Mouse (Mus musculus): ENCODE data around the gene Hivep1.

The Hivep1 gene

GRCm38 (mm10) chr13:42112748-42113147, 60.9 kb downstream of the Hivep1 start:
- DNase-seq (ENCODE audit: low spot score): no peak

DNA sequence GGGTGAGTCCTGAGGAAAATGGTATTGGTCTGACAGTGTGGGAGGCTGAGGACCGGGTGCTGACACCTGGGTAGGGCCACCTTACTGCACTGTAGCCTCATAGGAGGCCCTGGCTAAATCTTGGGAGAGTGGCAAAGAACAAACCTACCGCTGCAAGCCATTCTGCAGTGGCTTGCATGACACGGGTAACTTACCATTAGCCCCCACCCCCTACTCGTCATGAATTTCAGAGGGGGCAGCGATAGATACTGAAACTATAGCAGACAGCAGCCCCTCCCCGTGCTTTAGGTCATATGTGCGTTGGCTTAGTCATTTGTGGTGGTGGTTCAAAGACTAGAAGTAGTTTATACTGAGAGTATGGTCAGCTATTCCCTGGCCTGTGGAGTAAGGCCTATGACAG, 61.8 kb downstream of the Hivep1 start:
- no peak for DNase-seq (ENCODE audit: low spot score)

DNA sequence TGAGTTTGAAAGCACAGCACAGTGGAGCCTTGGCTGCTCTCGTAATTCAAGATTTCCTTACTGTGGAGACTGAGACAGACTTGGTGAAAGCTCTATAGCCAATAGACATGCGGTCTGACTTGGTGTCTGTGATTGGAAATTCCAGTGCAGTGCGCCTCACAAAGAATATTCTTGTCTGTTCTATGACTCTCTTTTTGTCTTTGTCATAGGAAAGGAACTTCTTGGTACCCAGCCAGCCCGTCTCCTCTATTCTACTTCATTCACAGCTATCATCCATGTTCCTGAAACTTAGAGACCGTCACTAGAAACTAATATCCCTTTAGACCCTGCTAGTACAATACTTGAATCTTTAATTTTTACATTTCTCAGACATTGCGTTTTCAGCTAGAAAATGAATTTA, 64.5 kb downstream of the Hivep1 start:
- no peak for DNase-seq (ENCODE audit: low spot score)

GRCm38 (mm10) chr13:42119062-42119461, 67.2 kb downstream of the Hivep1 start:
- no peak for DNase-seq (ENCODE audit: low spot score)

- no peak for DNase-seq (ENCODE audit: low spot score)
These were observed 69.4 kb downstream of the Hivep1 start for GRCm38 (mm10) chr13:42121106-42121776.

DNA sequence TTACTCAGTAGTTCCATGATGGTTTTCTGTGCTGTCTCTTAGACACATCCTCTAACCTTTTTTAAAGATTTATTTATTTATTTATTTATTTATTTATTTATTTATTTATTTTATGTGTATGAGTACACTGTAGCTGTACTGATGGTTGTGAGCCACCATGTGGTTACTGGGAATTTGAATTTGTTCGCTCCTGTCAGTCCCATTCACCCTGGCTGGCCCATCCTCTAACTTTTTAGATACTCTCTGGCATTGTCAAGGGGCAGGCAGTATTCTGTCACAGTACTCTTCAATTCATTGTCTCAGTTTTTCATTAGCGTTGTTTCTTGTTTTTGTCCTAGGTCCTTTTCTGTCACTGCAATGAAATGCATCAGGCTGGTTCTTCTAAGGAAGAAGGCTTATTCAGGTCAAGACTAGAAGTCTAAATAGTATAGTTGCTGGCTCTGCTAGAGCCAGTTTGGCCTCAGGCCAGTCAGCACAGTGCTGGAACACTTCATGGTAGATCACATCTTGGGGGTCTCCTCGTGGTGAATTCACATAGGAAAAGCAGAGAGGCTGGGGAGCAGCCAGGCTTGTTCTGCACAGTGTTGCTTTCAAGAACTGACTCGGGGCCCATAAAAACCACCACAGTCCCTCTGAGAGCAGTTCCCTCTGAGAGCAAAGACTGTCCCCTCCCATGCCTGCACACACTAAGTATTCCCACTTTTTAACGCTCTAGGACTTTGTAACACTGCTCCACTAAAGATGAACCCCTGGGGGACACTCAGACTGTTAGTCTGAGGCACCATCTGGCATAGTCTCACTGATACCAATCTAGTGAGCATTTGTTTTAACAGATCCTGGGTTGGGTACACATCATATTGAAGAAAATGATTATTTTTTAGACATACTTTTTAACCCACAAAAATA, 70.2 kb downstream of the Hivep1 start:
- DNase-seq (ENCODE audit: low spot score): no peak

GRCm38 (mm10) chr13:42144627-42145026, 92.8 kb downstream of the Hivep1 start:
- peak; percentile 14 for DNase-seq (ENCODE audit: low spot score)

DNA sequence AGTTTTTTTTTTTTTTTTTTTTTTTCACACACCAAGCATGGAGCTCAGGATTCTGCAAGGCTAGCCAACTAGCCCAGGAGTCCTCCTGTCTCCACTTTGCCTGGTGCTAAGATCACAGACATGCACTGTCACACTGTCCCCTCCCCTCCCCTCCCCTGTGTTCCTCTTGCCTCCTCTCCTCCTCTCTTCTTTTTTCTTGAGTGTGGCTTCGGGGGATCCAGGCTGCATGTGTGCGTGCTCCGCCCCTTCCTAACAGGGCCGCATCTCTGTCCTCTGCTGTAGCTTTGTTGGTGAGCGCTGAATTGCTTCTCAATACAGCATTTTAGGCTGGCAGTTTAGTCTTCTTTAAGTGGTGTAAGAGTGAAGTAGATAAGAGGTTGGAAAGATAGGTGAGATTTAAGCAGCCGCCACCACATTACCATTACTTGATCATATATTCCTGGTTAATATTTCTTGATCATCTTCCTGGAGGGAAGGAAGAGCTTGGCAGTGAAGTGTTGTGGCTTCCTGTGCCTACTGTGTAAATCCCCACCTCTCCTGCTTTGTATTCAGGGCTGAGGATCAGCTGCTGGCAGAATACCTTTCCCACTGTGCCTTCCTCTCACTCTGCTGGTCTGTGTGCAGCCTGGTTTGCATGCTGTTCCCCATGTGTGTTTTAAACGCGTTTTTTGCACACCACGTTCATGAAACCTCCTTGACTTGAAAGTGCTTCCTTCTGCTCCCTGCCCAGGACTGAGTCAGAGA, 97.7 kb downstream of the Hivep1 start:
- DNase-seq (ENCODE audit: low spot score): no peak

GRCm38 (mm10) chr13:42150072-42150450, 98.2 kb downstream of the Hivep1 start:
- DNase-seq (ENCODE audit: low spot score): no peak

GRCm38 (mm10) chr13:42150462-42151127, 98.8 kb downstream of the Hivep1 start:
- DNase-seq (ENCODE audit: low spot score): no peak

- DNase-seq (ENCODE audit: low spot score): no peak
These were observed 106.4 kb downstream of the Hivep1 start for GRCm38 (mm10) chr13:42158259-42158658.

- no peak for DNase-seq (ENCODE audit: low spot score)
These were observed 107.8 kb downstream of the Hivep1 start for GRCm38 (mm10) chr13:42159416-42160185.

- no peak for DNase-seq (ENCODE audit: low spot score)
These were observed 119.0 kb downstream of the Hivep1 start for GRCm38 (mm10) chr13:42170802-42171201.

DNA sequence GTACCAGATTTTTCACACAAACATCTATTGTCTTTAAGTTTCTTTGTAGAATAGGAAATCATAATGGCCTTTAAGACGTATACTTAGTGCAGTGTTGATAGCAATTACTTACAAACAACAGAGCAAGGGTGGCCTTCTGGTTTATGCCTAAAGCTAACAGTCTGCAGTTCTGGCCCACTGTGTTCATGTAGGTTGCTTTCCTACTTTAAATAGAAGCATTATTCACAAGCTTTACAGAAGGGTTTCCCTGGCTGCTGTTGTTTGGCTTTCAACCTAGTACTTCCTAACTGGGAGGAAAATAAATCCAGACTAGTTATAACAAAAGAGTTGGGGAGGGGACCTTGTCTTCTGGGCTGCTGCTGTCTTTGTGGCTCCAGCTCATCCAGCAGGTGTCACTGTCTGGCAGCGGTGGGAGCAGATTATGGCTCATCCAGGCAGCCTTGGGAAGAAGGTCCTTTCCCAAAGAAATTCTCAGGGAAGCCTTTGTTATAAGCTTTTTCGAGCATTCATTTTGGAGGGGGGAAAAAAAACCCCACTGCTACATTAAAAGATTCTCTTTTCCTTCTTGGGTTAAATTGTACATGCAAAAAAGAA, 123.1 kb downstream of the Hivep1 start:
- peak; percentile 70 for DNase-seq (ENCODE audit: low spot score)

- no peak for DNase-seq (ENCODE audit: low spot score)
These were observed 130.8 kb downstream of the Hivep1 start for GRCm38 (mm10) chr13:42182635-42183034.

GRCm38 (mm10) chr13:42184131-42184530, 132.3 kb downstream of the Hivep1 start:
- DNase-seq (ENCODE audit: low spot score): no peak

DNA sequence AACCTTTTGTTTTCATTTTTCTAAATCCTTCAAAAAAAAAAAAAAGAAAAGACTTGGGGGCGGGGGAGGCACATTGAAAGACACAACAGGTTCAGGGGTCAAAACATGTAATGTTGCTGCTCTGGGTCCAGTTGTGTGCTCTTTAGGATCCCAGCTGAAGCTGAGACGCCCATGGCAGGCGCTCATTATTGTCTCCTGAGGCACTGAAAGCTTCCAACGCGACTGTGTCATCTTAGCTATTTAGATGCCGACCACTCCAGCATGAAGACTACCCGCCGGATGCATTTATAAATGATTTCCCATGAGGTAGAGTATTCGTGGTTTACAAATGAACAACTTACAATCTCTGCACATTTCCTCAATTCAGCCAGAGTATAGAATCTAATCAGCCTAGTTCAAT, 141.2 kb downstream of the Hivep1 start:
- DNase-seq (ENCODE audit: low spot score): peak; percentile 40

DNA sequence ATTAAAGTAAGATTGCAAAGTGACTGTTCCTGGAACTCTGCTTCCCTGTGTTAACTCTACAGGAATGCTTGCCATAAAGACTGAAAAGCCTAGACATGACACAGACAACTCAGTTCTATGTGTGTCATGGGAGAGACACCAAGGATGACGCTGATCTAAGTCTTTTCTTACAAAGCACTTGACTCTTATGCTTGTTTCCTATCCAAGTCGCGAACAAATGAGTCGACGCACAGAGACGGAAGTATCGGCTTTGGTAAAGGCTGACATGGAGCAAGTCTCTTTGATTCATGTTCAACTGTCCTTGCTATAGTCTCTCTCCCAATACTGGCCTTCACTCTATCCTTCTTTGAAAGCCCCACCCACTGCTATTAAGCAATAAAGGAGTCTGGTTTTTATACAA, 143.8 kb downstream of the Hivep1 start:
- no peak for DNase-seq (ENCODE audit: low spot score)

DNA sequence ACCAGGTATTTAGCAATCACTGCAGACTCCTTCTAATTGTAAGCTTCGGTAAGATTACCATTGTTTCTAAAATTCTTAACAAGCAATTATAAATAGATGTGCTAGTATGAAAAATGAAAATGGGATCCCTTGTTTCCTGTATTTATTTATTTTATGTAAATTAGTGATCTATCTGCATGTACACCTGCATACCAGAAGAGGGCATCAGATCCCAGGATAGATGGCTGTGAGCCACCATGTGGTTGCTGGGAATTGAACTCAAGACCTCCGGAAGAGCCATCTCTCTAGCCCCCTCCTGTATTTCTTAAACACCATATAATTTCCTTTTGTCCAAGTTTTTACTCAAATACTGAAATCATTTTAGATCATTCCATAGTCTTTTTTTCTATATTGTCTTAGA, 145.8 kb downstream of the Hivep1 start:
- no peak for DNase-seq (ENCODE audit: low spot score)

- no peak for DNase-seq (ENCODE audit: low spot score)
These were observed 161.7 kb downstream of the Hivep1 start for GRCm38 (mm10) chr13:42213556-42213955.

DNA sequence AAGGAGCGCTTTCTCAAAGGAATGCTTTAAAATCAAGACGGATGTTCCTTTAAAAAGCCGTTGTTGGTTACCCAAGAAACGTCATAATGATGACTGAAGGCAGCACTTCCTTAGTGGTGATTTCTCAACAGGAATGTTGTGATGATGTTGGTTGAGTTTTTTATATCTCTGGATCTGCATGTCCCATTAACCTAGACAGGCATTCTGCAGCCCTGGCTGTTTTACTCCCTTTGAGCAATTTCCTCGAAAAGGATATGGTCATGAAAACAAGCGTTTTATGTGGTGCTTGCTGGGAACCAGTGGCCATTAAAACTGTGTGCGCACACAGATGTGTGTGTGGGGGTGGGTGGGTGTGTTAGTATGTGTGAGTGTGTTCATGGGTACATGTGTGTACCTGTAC, 170.6 kb downstream of the Hivep1 start:
- DNase-seq (ENCODE audit: low spot score): no peak

Data from retina, embryonic 14.5 days (tissue).